Mouse (Mus musculus): ENCODE measurements at regions not wholly inside any gene's neighbourhood (a gene's known extent, or its start where the extent isn't known, plus 50 kb on each side); places are given as distances from the start of the nearest gene placed in this dataset.

GRCm38 (mm10) chr13:115860480-115860879 lies 449.0 kb downstream of the Isl1 start:
- TF ChIP-seq CTCF (IDR thresholded peaks at IDR 0.05) (no peak), EP300 (IDR thresholded peaks at IDR 0.05) (no peak)
